Mouse (Mus musculus) cerebellum, postnatal 36 days (tissue): ENCODE data around the gene Ddx52.

Source experiments
- DNase-seq, 2 experiments: peaks; one replicate each; pipeline ENCODE4 v3.0.0; 2021 to 2022; ENCODE audit warnings: mixed read lengths in 2 of 2

Ddx52 gene

GRCm38 (mm10) chr11:83969040-83969439, 27.2 kb downstream of the Ddx52 start:
- no peak for DNase-seq

GRCm38 (mm10) chr11:83974561-83975346, 32.9 kb downstream of the Ddx52 start:
- DNase-seq = no peak

GRCm38 (mm10) chr11:83975488-83975887, 33.6 kb downstream of the Ddx52 start:
- no peak for DNase-seq

GRCm38 (mm10) chr11:83976236-83976977, 34.5 kb downstream of the Ddx52 start:
- no peak for DNase-seq

GRCm38 (mm10) chr11:83977810-83978209, 35.9 kb downstream of the Ddx52 start:
- DNase-seq = no peak

- DNase-seq = no peak
These were observed 38.1 kb downstream of the Ddx52 start for GRCm38 (mm10) chr11:83979992-83980391.

GRCm38 (mm10) chr11:83981338-83981737, 39.5 kb downstream of the Ddx52 start:
- no peak for DNase-seq

- DNase-seq = peak; percentile 20 to 37
These were observed 49.8 kb downstream of the Ddx52 start for GRCm38 (mm10) chr11:83991701-83992100.

- no peak for DNase-seq
These were observed 51.6 kb downstream of the Ddx52 start for GRCm38 (mm10) chr11:83993428-83993827.

- no peak for DNase-seq
These were observed 52.6 kb downstream of the Ddx52 start for GRCm38 (mm10) chr11:83994481-83994880.

GRCm38 (mm10) chr11:83995535-83995950, 53.7 kb downstream of the Ddx52 start:
- DNase-seq = no peak

GRCm38 (mm10) chr11:83997171-83997868, 55.5 kb downstream of the Ddx52 start:
- no peak for DNase-seq

GRCm38 (mm10) chr11:83998993-83999392, 57.1 kb downstream of the Ddx52 start:
- DNase-seq = no peak

- DNase-seq = no peak
These were observed 57.6 kb downstream of the Ddx52 start for GRCm38 (mm10) chr11:83999411-83999915.

- DNase-seq = no peak
These were observed 59.4 kb downstream of the Ddx52 start for GRCm38 (mm10) chr11:84001257-84001656.

- DNase-seq = no peak
These were observed 62.1 kb downstream of the Ddx52 start for GRCm38 (mm10) chr11:84003986-84004385.

- DNase-seq = no peak
These were observed 67.1 kb downstream of the Ddx52 start for GRCm38 (mm10) chr11:84009001-84009400.

GRCm38 (mm10) chr11:84010411-84010810, 68.5 kb downstream of the Ddx52 start:
- no peak for DNase-seq

- DNase-seq = no peak
These were observed 69.2 kb downstream of the Ddx52 start for GRCm38 (mm10) chr11:84011050-84011449.

- DNase-seq = no peak
These were observed 69.7 kb downstream of the Ddx52 start for GRCm38 (mm10) chr11:84011576-84011975.
